Mouse (Mus musculus): ENCODE data around the gene Psmb11.

DNA sequence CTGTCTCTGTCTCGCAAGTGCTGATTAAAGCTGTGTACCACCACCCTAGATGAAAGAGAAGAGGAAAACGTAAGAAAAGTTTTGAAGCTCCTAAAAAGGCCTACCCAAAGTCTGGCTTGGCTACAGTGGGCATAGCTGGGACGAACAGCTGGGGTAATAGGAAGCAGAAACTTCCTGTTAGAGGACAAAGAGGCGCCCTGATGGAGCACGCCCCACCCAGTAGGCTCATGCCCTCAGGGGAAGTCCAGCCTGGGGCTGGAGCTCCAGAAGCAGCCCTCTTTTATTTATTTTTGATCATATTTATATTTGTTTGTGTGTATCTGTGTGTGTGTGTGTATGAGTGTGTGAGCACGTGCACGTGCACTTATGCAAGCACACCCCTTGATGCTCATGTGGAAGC, 41.6 kb upstream of the Psmb11 start:
- no peak for TF ChIP-seq CTCF (IDR thresholded peaks at IDR 0.05; ENCODE audit: low read depth)
- TF ChIP-seq EP300 (IDR thresholded peaks at IDR 0.05; ENCODE audit: low read depth), result no peak

Measured in heart, postnatal 0 days (tissue).